Mouse (Mus musculus) heart, postnatal 36 days (tissue): ENCODE data around the gene Gm6217. TPM values are rescaled to one million over a fixed set of nuclear protein-coding genes. Genes with fewer than 3 reads are reported as not detected.

Experiments used
- DNase-seq, 2 experiments: peaks; one replicate each; pipeline ENCODE4 v3.0.0; 2021 to 2022
- intact Hi-C: fragments of 180-260 bp; cut with DNase I; formaldehyde crosslinking; loops from one replicate; pipeline ENCODE4 v1.15.1; 2025
- total RNA-seq, 2 experiments: library from RNA; stranded (reverse); gene quantifications; 2 replicates each; pipeline ENCODE4 v1.2.3; 2021

The Gm6217 gene
- total RNA-seq, 2 experiments from 2014 or later, result not detected

DNA sequence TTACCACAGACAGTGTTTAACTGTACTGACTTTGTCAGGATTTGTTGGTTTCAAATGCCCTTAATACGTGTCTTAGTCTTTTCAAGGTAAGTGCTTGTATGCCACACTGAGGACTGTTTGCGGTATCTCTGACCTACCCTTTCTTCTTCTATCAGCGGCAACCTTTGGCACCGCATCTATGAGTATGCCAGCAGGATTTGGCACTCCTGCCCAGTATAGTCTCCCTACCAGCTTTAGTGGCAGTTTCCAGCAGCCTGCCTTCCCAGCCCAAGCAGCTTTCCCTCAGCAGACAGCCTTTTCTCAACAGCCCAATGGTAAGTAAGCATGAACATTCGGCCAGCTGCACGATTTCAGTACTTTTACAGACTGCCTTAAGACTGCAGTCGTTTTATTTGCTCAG is 37.9 kb downstream of the Gm6217 start:
- DNase-seq, result no peak

More for the DNA sequence above, 37.9 kb downstream of the Gm6217 start:
- intact Hi-C loops, result no loop called here

Other genes starting within 250 kb of the Gm6217 start
- gene Mff, start 206.5 kb downstream of the Gm6217 start, total RNA-seq, result 100 to 1,000 TPM; 172 to 180 TPM
- gene Tm4sf20, start 162.9 kb downstream of the Gm6217 start, total RNA-seq, result not detected
- not detected for gene Gm47791, start 160.2 kb downstream of the Gm6217 start, total RNA-seq
- 10 to 100 TPM; 29.7 to 29.8 TPM for gene Agfg1, start 91.9 kb downstream of the Gm6217 start, total RNA-seq
- gene A030005L19Rik, start 18.1 kb downstream of the Gm6217 start, total RNA-seq, result under 1 TPM in 1 of 2 experiments, not detected in 1; 0.35 TPM
- not detected for gene A030014E15Rik, start 6.5 kb downstream of the Gm6217 start, total RNA-seq
- not detected for gene A030003K21Rik, start 12.0 kb upstream of the Gm6217 start, total RNA-seq
- gene Gm7544, start 24.6 kb upstream of the Gm6217 start, total RNA-seq, result not detected
- not detected for gene Gm47955, start 28.9 kb upstream of the Gm6217 start, total RNA-seq
- gene Gm47959, start 69.1 kb upstream of the Gm6217 start, total RNA-seq, result not detected
- gene Slc19a3, start 107.0 kb upstream of the Gm6217 start, total RNA-seq, result under 1 TPM; 0.43 to 0.67 TPM
- gene Krtap28-10, start 111.1 kb upstream of the Gm6217 start, total RNA-seq, result not detected
- gene Gm47969, start 113.5 kb upstream of the Gm6217 start, total RNA-seq, result not detected
- not detected for gene A030005K14Rik, start 128.0 kb upstream of the Gm6217 start, total RNA-seq
- gene Krtap28-13, start 129.5 kb upstream of the Gm6217 start, total RNA-seq, result not detected
- gene Ccl20, start 185.4 kb upstream of the Gm6217 start, total RNA-seq, result not detected
- not detected for gene Daw1, start 228.4 kb upstream of the Gm6217 start, total RNA-seq